Mouse (Mus musculus): Measurements from ENCODE around the gene Enpp3. TPM values are rescaled to one million over a fixed set of nuclear protein-coding genes. Genes with fewer than 3 reads are reported as not detected.

Enpp3 gene
- total RNA-seq, 1 experiment, result 43.2 TPM

DNA sequence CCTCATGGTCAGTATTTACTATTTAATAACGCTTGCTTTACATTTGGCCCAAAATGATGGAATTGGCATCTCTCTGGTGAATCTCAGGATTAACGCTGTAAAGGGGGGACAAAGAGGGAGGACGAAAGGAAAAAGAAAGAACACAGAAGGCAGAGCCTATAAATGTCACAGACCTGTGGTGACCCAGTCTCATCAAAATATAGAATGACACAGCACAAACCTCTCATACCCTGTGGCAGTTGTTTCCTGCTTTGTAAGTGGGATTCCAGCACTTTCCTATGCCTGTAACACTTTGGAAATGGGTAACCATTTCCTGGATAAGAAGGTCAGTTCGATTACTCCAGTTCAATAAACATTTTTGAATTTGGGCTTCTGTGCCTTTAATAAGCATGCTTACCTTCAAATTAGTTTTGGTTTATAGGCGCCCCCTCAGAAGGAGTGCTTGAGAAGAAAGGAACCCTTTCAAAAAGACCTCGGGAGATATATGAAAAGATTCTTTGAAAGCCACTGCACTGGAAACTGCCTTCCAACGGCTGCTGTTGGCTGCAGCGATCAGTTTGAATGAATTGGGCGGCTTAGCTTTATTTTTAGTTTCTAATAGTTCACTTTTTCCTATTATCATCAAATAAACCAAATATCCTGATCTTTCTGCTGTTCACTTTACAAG, 87.6 kb downstream of the Enpp3 start:
- H3K27ac ChIP-seq (ENCODE audit: insufficient read depth, low read depth, low read length, poor library complexity, severe bottlenecking), result no peak overlapping the region
- DNase-seq (ENCODE audit: low read depth, low spot score), result no peak
- in situ Hi-C loops (cut with MboI; ENCODE audit: low sequenced_read_pairs in 2 of 2, unreplicated experiment in 2 of 2), result no loop called here
- H3K36me3 ChIP-seq (ENCODE audit: control insufficient read depth, insufficient read depth, low read length, poor library complexity, severe bottlenecking), result no peaks in the 10 kb centered on the region
- peaks cover 2% of the 10 kb centered on the region in 2 experiments; a peak in 2 of 4 replicates for H3K4me1 ChIP-seq (ENCODE audit: control insufficient read depth in 2 of 2, insufficient read depth in 2 of 2, low read length in 2 of 2, poor library complexity in 1 of 2)
- H3K4me3 ChIP-seq (ENCODE audit: insufficient read depth in 1 of 2, low read depth in 1 of 2, low read length in 2 of 2, poor library complexity in 1 of 2, severe bottlenecking in 1 of 2), result peak overlapping the region in 1 of 2 experiments; percentile 71; a peak in 1 of 4 replicates
- H3K9ac ChIP-seq (ENCODE audit: insufficient read depth, low read depth, low read length, poor library complexity, severe bottlenecking), result no peak overlapping the region
- TF ChIP-seq HCFC1 (IDR thresholded peaks at IDR 0.05; ENCODE audit: borderline replicate concordance, insufficient read depth, low read length) (no peak), MAFK (IDR thresholded peaks at IDR 0.05; ENCODE audit: insufficient read depth, low read depth, low read length) (no peak), CHD2 (IDR thresholded peaks at IDR 0.05; ENCODE audit: low read depth, low read length) (no peak), ZNF384 (IDR thresholded peaks at IDR 0.05; ENCODE audit: low read depth, low read length) (no peak), ZC3H11A (IDR thresholded peaks at IDR 0.05; ENCODE audit: borderline replicate concordance, low read depth, low read length) (no peak)
- no peaks in the 10 kb centered on the region for H3K9me3 ChIP-seq (ENCODE audit: control insufficient read depth, insufficient read depth, low read depth, low read length)

DNA sequence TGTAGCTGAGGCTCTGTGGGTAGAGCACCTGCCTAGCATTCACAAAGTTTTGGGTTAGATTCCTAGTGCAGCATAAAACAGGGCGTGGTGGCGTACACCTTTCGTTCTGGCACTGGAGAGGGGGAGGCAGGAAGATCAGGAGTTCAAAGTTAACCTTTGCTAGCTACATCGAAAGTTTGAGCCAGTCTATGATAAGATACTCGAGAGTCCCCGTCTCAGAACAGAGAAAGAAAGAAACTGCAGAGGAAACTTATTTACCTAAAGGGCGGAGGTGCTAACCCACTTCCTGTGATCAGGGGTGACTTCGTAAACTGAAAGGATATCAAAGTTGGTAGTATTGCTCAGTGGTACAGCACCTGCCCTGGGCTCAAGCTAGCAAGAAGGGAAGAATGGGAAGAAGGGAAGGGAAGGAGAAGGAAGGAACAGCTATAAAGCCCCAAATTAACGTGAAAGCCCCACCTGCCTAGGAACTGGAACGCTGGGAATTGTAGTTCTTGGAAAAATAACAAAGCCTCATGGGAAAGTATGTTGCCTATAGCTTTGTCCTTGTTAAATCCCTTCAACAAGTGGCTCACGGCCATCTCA, 88.3 kb downstream of the Enpp3 start:
- TF ChIP-seq ZC3H11A (IDR thresholded peaks at IDR 0.05; ENCODE audit: borderline replicate concordance, low read depth, low read length) (no peak), HCFC1 (IDR thresholded peaks at IDR 0.05; ENCODE audit: borderline replicate concordance, insufficient read depth, low read length) (peak; percentile 91)
- Histone ChIP-seq H3K4me1 (ENCODE audit: control insufficient read depth in 2 of 2, insufficient read depth in 2 of 2, low read length in 2 of 2, poor library complexity in 1 of 2) (peaks cover 2% of the 10 kb centered on the region in 2 experiments; a peak in 2 of 4 replicates), H3K36me3 (ENCODE audit: control insufficient read depth, insufficient read depth, low read length, poor library complexity, severe bottlenecking) (no peaks in the 10 kb centered on the region), H3K9me3 (ENCODE audit: control insufficient read depth, insufficient read depth, low read depth, low read length) (no peaks in the 10 kb centered on the region), H3K4me3 (ENCODE audit: insufficient read depth in 1 of 2, low read depth in 1 of 2, low read length in 2 of 2, poor library complexity in 1 of 2, severe bottlenecking in 1 of 2) (peak overlapping the region; percentile 54 to 71; a peak in 3 of 4 replicates), H3K9ac (ENCODE audit: insufficient read depth, low read depth, low read length, poor library complexity, severe bottlenecking) (no peak overlapping the region; the same call in 1 of the 2 replicates), H3K27ac (ENCODE audit: insufficient read depth, low read depth, low read length, poor library complexity, severe bottlenecking) (no peak overlapping the region)
- DNase-seq (ENCODE audit: low read depth, low spot score), result no peak
- in situ Hi-C loops (cut with MboI; ENCODE audit: low sequenced_read_pairs in 2 of 2, unreplicated experiment in 2 of 2), result no loop called here

DNA sequence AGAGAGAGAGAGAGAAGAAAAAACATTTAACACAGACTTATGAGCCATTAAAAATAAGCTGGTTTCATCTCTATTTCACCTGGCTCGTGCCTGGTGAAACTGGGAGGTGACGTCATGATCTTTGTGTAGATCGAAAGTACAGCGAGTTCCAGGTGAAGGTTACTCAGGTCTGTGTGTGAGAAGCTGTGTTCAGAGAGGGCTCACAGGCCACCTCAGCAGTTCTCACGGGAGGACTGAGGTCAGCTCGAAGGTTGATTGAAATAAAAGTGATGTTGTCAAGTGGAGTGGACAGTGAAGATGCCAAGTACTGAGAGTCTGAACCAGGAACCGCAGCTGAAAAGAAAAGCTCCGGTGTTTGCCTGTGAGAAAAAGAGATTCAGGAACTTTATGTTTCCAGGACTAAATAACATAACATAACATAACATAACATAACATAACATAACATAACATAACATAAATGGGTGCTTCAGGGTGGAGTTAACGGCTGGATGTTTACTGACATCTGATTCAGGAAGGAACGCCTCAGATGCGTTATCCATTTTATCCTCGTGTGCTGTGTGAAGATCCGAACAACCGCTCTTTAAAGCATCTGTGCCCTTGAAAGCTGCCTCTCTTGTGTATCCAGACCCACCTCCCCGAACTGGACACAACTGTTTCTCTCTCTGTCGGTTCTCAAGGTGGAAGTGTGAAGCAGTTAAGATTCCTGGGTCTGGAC, 88.9 kb downstream of the Enpp3 start:
- Histone ChIP-seq H3K27ac (ENCODE audit: insufficient read depth, low read depth, low read length, poor library complexity, severe bottlenecking) (no peak overlapping the region), H3K36me3 (ENCODE audit: control insufficient read depth, insufficient read depth, low read length, poor library complexity, severe bottlenecking) (no peaks in the 10 kb centered on the region), H3K4me3 (ENCODE audit: insufficient read depth in 1 of 2, low read depth in 1 of 2, low read length in 2 of 2, poor library complexity in 1 of 2, severe bottlenecking in 1 of 2) (peak overlapping the region in 1 of 2 experiments; percentile 71; a peak in 2 of 4 replicates), H3K9me3 (ENCODE audit: control insufficient read depth, insufficient read depth, low read depth, low read length) (no peaks in the 10 kb centered on the region), H3K9ac (ENCODE audit: insufficient read depth, low read depth, low read length, poor library complexity, severe bottlenecking) (no peak overlapping the region; the same call in 1 of the 2 replicates), H3K4me1 (ENCODE audit: control insufficient read depth in 2 of 2, insufficient read depth in 2 of 2, low read length in 2 of 2, poor library complexity in 1 of 2) (peaks cover 0 to 2% of the 10 kb centered on the region in 2 experiments; a peak in 1 of 4 replicates)
- TF ChIP-seq MAFK (IDR thresholded peaks at IDR 0.05; ENCODE audit: insufficient read depth, low read depth, low read length), result no peak
- no peak for TF ChIP-seq ZC3H11A (IDR thresholded peaks at IDR 0.05; ENCODE audit: borderline replicate concordance, low read depth, low read length)
- TF ChIP-seq HCFC1 (IDR thresholded peaks at IDR 0.05; ENCODE audit: borderline replicate concordance, insufficient read depth, low read length), result no peak
- no peak for TF ChIP-seq ZNF384 (IDR thresholded peaks at IDR 0.05; ENCODE audit: low read depth, low read length)
- TF ChIP-seq CHD2 (IDR thresholded peaks at IDR 0.05; ENCODE audit: low read depth, low read length), result no peak
- DNase-seq (ENCODE audit: low read depth, low spot score), result no peak
- in situ Hi-C loops (cut with MboI; ENCODE audit: low sequenced_read_pairs in 2 of 2, unreplicated experiment in 2 of 2), result no loop called here

DNA sequence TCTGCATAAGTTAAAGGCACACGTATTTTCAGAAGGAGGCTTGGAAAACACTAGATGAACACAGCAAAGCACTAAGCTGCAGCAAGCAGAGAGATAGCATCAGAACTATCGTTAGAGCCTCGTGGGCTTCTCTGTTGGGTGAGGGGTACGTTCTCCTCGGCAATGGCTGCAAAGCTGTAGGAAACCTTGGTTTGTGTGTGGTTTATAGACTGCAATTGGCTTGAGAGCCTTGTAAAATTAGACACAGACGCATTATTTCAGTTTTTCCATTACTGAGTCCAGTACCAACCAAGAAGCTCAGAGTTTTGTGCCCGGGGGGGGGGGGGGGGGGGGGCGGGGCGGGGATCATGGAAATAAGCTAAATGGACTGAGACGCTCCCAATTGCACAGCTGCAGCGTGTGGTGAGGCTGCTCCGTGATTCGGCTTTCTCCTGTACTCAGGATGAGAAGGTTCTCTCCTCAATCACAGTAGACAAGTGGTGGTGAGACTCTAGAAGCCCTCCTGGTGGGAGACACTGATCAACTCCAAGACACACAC, 99.6 kb downstream of the Enpp3 start:
- no peak overlapping the region for H3K27ac ChIP-seq (ENCODE audit: insufficient read depth, low read depth, low read length, poor library complexity, severe bottlenecking)
- no peak overlapping the region for H3K4me3 ChIP-seq (ENCODE audit: insufficient read depth in 1 of 2, low read depth in 1 of 2, low read length in 2 of 2, poor library complexity in 1 of 2, severe bottlenecking in 1 of 2)
- TF ChIP-seq ZC3H11A (IDR thresholded peaks at IDR 0.05; ENCODE audit: borderline replicate concordance, low read depth, low read length) (no peak), ZNF384 (IDR thresholded peaks at IDR 0.05; ENCODE audit: low read depth, low read length) (no peak), HCFC1 (IDR thresholded peaks at IDR 0.05; ENCODE audit: borderline replicate concordance, insufficient read depth, low read length) (no peak), CHD2 (IDR thresholded peaks at IDR 0.05; ENCODE audit: low read depth, low read length) (no peak), MAFK (IDR thresholded peaks at IDR 0.05; ENCODE audit: insufficient read depth, low read depth, low read length) (no peak)
- H3K9ac ChIP-seq (ENCODE audit: insufficient read depth, low read depth, low read length, poor library complexity, severe bottlenecking), result no peak overlapping the region
- no peaks in the 10 kb centered on the region for H3K36me3 ChIP-seq (ENCODE audit: control insufficient read depth, insufficient read depth, low read length, poor library complexity, severe bottlenecking)
- in situ Hi-C loops (cut with MboI; ENCODE audit: low sequenced_read_pairs in 2 of 2, unreplicated experiment in 2 of 2), result no loop called here
- no peaks in the 10 kb centered on the region for H3K9me3 ChIP-seq (ENCODE audit: control insufficient read depth, insufficient read depth, low read depth, low read length)
- no peak for DNase-seq (ENCODE audit: low read depth, low spot score)
- H3K4me1 ChIP-seq (ENCODE audit: control insufficient read depth in 2 of 2, insufficient read depth in 2 of 2, low read length in 2 of 2, poor library complexity in 1 of 2), result no peaks in the 10 kb centered on the region

Measured in ES-E14 (cell line).